Mouse (Mus musculus): ENCODE data around the gene Hcst.

DNA sequence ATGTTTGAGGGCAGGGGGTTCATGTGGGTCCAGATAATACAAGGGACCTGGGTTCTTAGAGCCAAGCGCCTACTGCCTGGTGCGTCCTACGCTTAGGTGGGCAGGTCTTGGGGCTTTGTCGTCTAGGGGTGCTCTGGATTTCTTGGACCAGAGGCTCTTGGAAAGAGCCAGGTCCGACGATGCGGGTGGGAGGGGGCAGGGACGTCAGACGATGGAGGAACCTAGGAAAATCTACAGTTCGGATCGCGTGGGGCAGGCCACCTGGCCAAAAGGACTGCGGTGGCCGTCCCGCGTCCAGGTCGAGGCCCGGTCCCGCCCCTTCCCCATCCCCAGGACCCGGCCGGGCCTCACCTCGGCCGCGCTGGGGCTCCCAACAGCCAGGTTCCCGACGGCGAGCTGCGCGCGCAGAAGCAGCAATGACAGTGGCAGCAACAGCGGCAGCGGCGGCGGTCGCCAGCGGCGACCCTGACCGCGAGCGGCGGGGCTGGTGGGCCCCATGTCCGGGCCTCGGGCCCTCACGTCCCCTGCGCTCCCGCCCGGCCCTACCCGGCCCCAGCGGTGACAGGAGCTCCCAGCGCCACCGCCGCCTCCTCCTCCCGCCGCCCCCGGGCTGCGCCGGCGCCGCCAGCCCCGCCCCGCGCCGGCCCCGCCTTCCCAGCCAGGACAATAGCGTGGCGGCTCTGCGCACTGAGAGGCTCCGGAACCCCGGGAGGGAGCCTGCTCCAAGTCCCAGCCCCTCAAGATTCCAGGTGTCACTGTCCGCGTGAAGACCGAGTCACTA lies 25.5 kb upstream of the Hcst start, which contains the start of gene Aplp1:
- TF ChIP-seq EP300 (IDR thresholded peaks at IDR 0.05; ENCODE audit: low read depth) (no peak), CTCF (IDR thresholded peaks at IDR 0.05; ENCODE audit: low read depth) (no peak)

All from liver, postnatal 0 days (tissue).